Mouse (Mus musculus): ENCODE measurements around the gene Tubg2.
A peak's percentile ranks its signal among the peaks of the same experiment; 100 is the strongest.

Tubg2 gene

DNA sequence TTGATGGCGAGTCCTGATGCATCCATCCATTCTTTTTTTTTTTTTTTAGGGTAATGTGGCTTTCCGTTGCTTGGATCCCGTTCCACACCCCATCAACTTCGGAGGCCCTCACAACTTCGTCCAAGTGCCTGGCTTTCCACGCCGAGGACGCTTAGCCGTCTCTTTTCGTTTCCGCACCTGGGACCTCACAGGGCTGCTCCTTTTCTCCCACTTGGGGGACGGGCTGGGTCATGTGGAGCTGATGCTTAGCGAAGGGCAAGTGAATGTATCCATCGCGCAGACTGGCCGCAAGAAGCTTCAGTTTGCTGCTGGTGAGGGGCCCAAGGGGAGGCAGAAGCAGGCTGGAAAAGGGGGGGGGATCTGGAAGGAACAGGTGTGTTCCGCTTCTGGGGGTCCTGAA lies 24.6 kb downstream of the Tubg2 start:
- no peak for DNase-seq

DNA sequence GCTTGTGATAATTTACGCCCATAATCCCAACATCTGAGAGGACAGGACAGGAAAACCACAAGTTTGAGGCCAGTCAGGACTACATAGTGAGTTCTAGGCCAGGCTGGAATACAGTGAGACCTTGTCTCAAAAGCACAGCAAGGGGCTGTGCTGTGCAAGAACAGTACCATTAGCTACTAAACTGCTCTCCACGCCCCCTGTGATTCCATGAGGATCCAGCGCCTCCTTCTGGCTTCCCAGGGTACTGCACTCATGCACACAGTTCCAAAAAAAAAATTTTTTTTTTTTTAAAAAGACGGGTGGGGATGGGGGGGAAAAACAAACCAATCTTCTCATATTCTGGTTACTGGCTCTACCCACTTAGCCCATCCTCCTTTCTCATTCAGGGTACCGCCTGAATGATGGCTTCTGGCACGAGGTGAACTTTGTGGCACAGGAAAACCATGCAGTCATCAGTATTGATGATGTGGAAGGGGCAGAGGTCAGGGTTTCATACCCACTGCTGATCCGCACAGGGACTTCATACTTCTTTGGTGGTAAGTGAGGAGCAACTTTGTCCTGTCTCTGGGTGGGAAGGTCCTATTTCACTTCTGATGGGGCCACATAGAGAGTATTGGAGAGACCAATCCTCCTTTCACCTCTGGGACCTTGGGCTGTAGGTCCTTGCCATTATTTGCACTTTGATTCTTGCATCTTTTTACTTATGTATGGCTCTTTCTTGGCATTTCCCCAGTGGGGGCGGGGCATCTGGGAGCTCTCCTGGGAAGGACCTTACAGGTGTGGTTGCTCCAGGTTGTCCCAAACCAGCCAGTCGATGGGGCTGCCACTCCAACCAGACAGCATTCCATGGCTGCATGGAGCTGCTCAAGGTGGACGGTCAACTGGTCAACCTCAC lies 25.4 kb downstream of the Tubg2 start:
- peak; percentile 57 to 70 for DNase-seq

GRCm38 (mm10) chr11:101181961-101182360 lies 26.3 kb downstream of the Tubg2 start:
- DNase-seq = no peak

DNA sequence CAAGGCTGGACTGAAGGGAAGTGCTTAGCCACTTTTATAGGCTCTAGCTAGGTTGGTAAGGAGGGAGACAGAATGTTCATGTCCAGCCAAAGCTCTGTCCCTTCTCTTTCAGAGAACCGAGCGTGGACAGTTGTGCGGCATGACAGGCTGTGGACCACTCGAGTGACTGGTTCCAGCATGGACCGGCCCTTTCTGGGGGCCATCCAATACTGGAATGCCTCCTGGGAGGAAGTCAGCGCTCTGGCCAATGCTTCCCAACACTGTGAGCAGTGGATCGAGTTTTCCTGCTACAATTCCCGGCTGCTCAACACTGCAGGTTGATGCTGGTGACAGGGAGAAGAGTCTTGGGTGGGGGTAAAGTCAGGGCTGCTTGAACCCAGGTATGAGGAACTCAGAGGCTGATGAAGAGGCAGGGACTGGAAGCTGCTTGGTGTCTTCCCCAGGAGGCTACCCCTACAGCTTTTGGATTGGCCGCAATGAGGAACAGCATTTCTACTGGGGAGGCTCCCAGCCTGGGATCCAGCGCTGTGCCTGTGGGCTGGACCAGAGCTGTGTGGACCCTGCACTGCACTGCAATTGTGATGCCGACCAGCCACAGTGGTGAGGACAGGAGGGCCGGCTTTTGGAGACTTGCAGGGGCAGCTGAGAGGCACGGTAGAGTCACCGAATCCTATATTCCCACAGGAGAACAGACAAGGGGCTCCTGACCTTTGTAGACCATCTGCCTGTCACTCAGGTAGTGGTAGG lies 27.2 kb downstream of the Tubg2 start:
- DNase-seq = no peak

- DNase-seq = no peak
Observed at GRCm38 (mm10) chr11:101184984-101185383, 29.3 kb downstream of the Tubg2 start.

DNA sequence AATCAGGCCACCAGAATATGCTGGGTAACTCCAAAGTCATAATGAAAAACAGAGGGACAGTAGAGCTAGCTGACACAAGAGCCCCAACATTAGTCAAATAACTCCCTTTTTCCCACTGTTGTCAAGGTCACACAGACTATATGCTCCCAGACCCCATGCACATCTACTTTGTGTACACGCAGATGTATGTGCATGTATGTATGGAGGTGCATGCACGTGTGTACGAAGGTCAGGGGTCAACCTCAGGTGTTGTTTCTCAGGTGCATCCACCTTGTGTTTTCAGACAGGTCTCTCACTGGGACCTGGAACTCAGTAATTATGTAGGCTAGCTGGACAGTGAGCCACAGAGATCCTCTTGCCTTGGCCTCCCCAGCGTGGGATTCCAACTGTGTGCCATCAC lies 29.7 kb downstream of the Tubg2 start:
- DNase-seq = no peak

- DNase-seq = no peak
Observed at GRCm38 (mm10) chr11:101186526-101187247, 31.0 kb downstream of the Tubg2 start.

GRCm38 (mm10) chr11:101187541-101187940 lies 31.8 kb downstream of the Tubg2 start:
- no peak for DNase-seq

- DNase-seq = no peak
Observed at GRCm38 (mm10) chr11:101188166-101188805, 32.6 kb downstream of the Tubg2 start.

- DNase-seq = peak; percentile 59 to 71
Observed at GRCm38 (mm10) chr11:101189495-101190180, 33.9 kb downstream of the Tubg2 start.

GRCm38 (mm10) chr11:101190181-101190912 lies 34.6 kb downstream of the Tubg2 start:
- DNase-seq = no peak

DNA sequence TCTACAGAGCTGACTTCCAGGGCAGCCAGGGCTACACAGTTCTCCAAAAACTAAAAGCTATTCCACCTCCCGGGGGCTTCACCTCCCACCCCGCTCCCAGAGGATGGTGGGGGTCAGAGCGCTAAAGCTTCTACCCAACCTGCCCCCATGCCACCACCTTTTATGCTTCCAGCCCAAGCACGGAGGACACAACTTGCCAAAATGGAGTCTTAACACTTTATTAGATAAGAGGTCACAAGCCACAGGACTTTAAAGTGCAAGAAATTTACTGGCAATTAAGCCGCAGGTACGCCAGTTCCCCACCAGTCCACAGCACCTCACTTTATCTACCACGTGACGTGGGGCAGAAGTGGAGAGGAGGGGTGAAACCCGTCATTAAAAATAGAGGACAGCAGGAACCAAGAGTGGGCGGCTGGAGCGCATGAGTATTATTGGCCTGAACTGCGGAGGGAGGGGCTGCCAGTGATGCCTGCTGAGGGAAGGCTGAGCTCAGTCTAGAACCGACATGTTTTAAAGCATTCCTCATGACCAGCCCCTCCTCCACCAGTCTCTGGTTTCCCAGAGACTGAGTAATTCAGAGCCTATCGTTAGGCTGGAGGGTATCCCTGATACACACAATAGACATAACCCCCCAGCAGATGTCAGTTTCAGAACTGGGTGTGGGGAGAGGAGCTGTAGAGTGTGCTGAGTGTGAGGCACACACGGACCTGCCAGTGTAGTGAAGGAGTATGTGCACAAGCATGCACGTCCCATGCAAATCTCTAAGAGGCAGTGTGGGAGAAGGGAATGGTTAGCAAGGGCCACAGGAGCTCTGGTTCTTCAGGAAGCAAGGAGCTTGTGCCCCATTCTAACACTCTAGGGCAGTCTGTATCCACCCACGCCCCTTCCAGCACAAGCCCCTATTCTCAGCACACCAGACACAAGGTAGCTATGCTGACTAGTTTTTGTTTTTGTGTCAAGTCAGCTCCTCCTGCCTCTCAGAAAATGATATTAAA lies 35.5 kb downstream of the Tubg2 start:
- no peak for DNase-seq

DNA sequence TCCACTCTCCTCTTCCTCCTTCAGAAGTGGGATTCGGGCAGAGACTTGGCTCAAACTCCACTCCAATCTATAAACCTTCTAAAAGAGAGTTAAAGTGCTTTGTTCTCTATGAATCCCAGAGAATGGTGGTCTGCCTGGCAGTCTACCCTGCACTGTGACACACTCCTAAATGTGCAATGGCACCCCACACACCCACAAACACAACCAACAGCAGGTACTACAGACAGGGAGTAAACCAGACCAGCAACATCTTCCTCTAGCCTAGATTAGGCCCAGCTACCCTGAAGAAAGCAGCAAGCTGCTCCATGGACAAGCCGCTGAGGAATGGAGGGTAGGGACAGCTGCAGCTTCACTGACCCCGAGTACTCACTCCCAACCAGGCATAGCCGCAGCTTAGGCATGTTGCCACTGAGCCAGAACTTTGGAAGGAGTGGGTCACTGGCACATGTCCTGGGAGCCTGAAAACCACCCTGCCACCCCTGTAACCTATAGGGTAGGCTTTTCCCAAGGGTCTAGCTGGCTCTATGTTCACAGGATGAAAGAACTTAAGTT lies 36.3 kb downstream of the Tubg2 start:
- no peak for DNase-seq

- DNase-seq = no peak
Observed at GRCm38 (mm10) chr11:101192646-101193045, 36.9 kb downstream of the Tubg2 start.

- no peak for DNase-seq
Observed at GRCm38 (mm10) chr11:101193076-101193475, 37.4 kb downstream of the Tubg2 start.

DNA sequence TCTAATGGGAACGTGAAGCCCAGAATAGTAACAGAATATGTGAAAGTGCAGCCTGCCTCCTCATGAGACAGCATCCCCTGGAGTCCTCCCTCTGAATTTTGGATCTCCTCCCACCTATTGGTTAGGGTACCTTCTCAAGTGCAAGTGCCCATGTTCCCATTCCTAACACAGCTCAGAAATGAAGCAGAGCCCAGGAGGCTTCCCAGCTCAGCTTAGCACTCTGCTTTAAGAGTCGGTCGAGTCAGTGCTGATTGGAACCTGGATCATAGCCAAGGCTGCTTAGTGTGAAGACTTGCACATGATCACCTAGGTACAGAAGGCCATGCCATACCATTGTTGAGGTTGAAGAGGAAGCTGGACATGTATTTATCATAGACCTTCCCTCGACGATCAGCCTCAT lies 38.4 kb downstream of the Tubg2 start:
- DNase-seq = no peak

- DNase-seq = no peak
Observed at GRCm38 (mm10) chr11:101194643-101195042, 38.9 kb downstream of the Tubg2 start.

DNA sequence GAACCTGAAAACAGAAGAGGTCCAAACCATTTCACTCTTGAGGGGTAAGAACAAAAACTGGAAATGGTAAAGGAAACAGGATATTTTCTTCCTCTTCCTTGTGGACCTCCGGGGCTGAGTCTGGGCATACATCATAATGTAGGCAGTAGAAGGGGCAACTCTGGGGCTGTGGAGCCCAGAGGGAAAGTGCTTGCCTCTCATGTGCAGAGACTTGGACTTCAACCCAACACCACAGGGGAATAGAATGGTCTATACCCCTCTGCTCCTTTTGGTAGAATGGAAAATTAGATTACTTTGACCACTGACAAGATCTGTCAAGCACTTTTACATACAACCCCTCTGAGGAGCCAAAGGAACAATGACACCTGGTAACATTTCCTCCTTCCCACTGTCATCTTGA lies 39.4 kb downstream of the Tubg2 start:
- DNase-seq = no peak

DNA sequence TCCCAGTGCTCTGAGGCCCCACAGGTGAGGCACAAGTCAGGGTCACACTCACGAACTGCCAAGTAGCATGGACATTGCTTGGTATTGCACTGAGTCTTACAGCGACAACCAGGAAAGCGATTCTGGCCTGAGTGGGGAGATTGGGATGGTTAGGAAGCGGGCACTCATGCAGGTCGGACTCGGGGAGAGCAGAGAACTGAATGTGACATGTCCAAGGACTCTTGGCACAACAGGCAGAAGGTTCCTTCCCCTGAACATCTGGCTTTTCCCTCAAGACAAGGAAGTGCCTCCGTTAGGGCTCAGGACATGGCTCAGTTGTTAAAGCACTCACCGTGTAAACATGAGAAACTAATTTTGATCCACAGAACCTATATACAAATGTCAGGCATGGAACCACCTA lies 39.9 kb downstream of the Tubg2 start:
- no peak for DNase-seq

DNA sequence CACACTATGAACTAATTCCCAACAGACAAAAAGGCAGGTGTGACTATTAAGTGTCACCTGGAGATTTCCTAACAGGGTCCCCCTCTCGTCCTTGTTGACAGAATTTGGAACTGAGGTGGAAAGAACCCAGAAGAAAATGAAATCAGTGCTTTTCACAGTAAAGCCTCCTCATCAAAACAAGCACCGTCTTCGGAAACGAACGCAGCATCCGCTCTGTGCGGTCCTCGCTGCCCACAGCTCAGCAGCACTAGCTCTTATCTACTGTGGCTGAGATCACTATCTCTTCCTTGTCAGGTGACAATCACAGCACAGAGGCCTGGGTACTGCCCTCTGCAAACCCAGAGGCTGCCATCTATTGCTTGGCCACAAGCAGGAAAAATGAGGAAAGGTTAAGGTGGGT lies 40.5 kb downstream of the Tubg2 start:
- no peak for DNase-seq
